8 mouse cellular contexts compared by ENCODE assay signal in the genomic region with DNA sequence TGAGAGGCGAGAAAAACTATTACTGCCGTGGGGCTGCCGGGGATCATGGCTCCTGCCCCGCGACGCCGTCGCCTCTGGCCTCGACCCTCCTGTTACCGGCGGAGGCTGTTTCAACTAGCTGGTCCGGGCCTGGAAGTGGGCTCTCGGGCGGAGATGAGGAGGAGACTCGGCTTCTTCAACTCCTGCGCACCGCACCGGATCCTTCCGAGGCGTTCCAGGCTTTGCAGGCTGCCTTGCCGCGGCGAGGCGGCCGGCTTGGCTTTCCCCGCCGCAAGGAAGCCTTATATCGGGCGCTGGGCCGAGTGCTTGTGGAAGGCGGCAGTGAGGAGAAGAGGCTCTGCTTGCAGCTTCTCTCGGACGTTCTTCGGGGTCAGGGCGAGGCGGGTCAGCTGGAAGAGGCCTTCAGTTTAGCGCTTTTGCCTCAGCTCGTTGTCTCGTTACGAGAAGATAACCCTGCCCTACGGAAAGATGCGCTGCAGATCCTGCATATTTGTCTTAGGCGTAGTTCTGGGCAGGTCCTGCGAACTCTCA. TPM values are rescaled to one million over a fixed set of nuclear protein-coding genes. Genes with fewer than 3 reads are reported as not detected.
DNase-seq lines count a peak whose midpoint lies in the region; ATAC-seq and TF ChIP-seq lines count a peak whose summit lies in the region.

No protein-coding gene starts in this region.

- peak overlapping the region; percentile 30 for H3K27ac ChIP-seq in liver, adult 2 months (replicated peaks; ENCODE audit: insufficient read depth, low read depth, low read length)
- peak overlapping the region; percentile 88 for H3K27ac ChIP-seq in midbrain, postnatal 0 days (ENCODE audit: low read depth, low read length)
- peak overlapping the region; percentile 93 for H3K27ac ChIP-seq in stomach, embryonic 16.5 days (ENCODE audit: low read length)

- H3K27me3 ChIP-seq in liver, adult 2 months (ENCODE audit: control insufficient read depth, insufficient read depth, low read length), result no peaks in the 10 kb centered on the region
- H3K27me3 ChIP-seq in midbrain, postnatal 0 days (ENCODE audit: insufficient read depth, low read length), result no peaks in the 10 kb centered on the region
- H3K27me3 ChIP-seq in stomach, embryonic 16.5 days (ENCODE audit: control insufficient read depth, insufficient read depth, low read length), result no peaks in the 10 kb centered on the region

- H3K4me2 ChIP-seq in midbrain, postnatal 0 days (ENCODE audit: low read depth, low read length, poor library complexity, severe bottlenecking), result peak overlapping the region; percentile 95
- peak overlapping the region; percentile 99 for H3K4me2 ChIP-seq in stomach, embryonic 16.5 days (ENCODE audit: low read depth, low read length)

- under 1% methylated on average over 44 of the region's 44 CpGs for WGBS in liver, adult 2 months
- WGBS in midbrain, postnatal 0 days, result under 1% methylated on average over 44 of the region's 44 CpGs
- under 1% methylated on average over 44 of the region's 44 CpGs for WGBS in stomach, embryonic 16.5 days

- peaks cover 8% of the 10 kb centered on the region for H3K4me1 ChIP-seq in liver, adult 2 months (ENCODE audit: control insufficient read depth, insufficient read depth, low read length)
- peaks cover 23% of the 10 kb centered on the region for H3K4me1 ChIP-seq in midbrain, postnatal 0 days (ENCODE audit: insufficient read depth, low read length)
- peaks cover 24% of the 10 kb centered on the region for H3K4me1 ChIP-seq in stomach, embryonic 16.5 days (ENCODE audit: control insufficient read depth, insufficient read depth, low read length)

- peak; percentile 21 for ATAC-seq in granulocyte monocyte progenitor cell, adult 5-6 weeks (replicated peaks; ENCODE audit: poor library complexity, severe bottlenecking)
- peak; percentile 55 for ATAC-seq in midbrain, postnatal 0 days (ENCODE audit: low FRiP score)
- ATAC-seq in stomach, embryonic 16.5 days (ENCODE audit: insufficient read depth, low FRiP score), result 0 out of 2 replicates have a peak, but pooled peaks have one; percentile 2

- DNase-seq in left cerebral cortex, adult 18-20 months (ENCODE audit: low spot score in 2 of 2), result peak; percentile 36 to 40
- DNase-seq in left cerebral cortex, adult 11 months (ENCODE audit: low spot score), result no peak
- peak; percentile 54 for DNase-seq in embryo, embryonic 9.5 days (ENCODE audit: extremely low spot score)
- DNase-seq in kidney, adult 8-10 months, result peak; percentile 13 to 31
- DNase-seq in liver, adult 2 months (ENCODE audit: extremely low read depth, low read depth, low spot score), result peak; percentile 38
- DNase-seq in midbrain, postnatal 0 days (ENCODE audit: low spot score), result peak; percentile 47

- no peak for TF ChIP-seq CTCF in liver, adult 2 months (IDR thresholded peaks at IDR 0.05; ENCODE audit: low read depth, low read length)
- no peak for TF ChIP-seq CTCF in midbrain, postnatal 0 days (IDR thresholded peaks at IDR 0.05)

- peak overlapping the region; percentile 81 for H3K4me3 ChIP-seq in liver, adult 2 months (ENCODE audit: insufficient read depth, low read depth, low read length)
- peak overlapping the region; percentile 69 for H3K4me3 ChIP-seq in midbrain, postnatal 0 days (ENCODE audit: low read depth, low read length)
- peak overlapping the region; percentile 98 for H3K4me3 ChIP-seq in stomach, embryonic 16.5 days (replicated peaks; ENCODE audit: low read length)

- no peak for TF ChIP-seq POLR2A in liver, adult 2 months (IDR thresholded peaks at IDR 0.05; ENCODE audit: extremely low read depth, insufficient read depth, low read length)

- H3K79me2 ChIP-seq in liver, adult 2 months (ENCODE audit: control insufficient read depth, insufficient read depth, low read length), result no peaks in the 10 kb centered on the region; the same call in 1 of the 2 replicates

- H3K36me3 ChIP-seq in liver, adult 2 months (ENCODE audit: control insufficient read depth, insufficient read depth, low read length), result peaks cover 2% of the 10 kb centered on the region; the same call in 1 of the 2 replicates
- H3K36me3 ChIP-seq in midbrain, postnatal 0 days (ENCODE audit: insufficient read depth, low read length), result no peaks in the 10 kb centered on the region
- no peaks in the 10 kb centered on the region for H3K36me3 ChIP-seq in stomach, embryonic 16.5 days (ENCODE audit: control insufficient read depth, insufficient read depth, low read length)

- H3K9ac ChIP-seq in liver, adult 2 months (ENCODE audit: low read depth, low read length), result peak overlapping the region; percentile 84
- peak overlapping the region; percentile 77 for H3K9ac ChIP-seq in midbrain, postnatal 0 days (replicated peaks; ENCODE audit: low read length, poor library complexity, severe bottlenecking)
- H3K9ac ChIP-seq in stomach, embryonic 16.5 days (ENCODE audit: low read length), result peak overlapping the region; percentile 94

- H3K9me3 ChIP-seq in midbrain, postnatal 0 days (ENCODE audit: low read length), result no peaks in the 10 kb centered on the region
- no peaks in the 10 kb centered on the region for H3K9me3 ChIP-seq in stomach, embryonic 16.5 days (replicated peaks; ENCODE audit: control insufficient read depth, low read length)

RNA-seq across cellular contexts. Expression of gene Togaram1, which starts 0.6 kb away (rescaled TPM):
- 10 to 100 TPM; 54.3 to 57.4 TPM for total RNA-seq in left cerebral cortex, adult 18-20 months (2021)
- 24.3 and 29.4 TPM in 2 replicates for total RNA-seq in granulocyte monocyte progenitor cell, adult 5-6 weeks (2014; fragmentation: Nextera tagmentation)
- 29.2 and 64.3 TPM in 2 replicates for total RNA-seq in granulocyte monocyte progenitor cell, adult 5-6 weeks (2017)
- 14.4 and 14.6 TPM in 2 replicates for total RNA-seq in liver, adult 2 months (2014; rRNA removed)
- polyA plus RNA-seq in liver, adult 2 months (2012; rRNA removed), result 2.0 and 2.2 TPM in 2 replicates
- 27.1 and 34.1 TPM in 2 replicates for total RNA-seq in midbrain, postnatal 0 days (2014; rRNA removed)
- polyA plus RNA-seq in midbrain, postnatal 0 days (2015; fragmentation: Nextera tagmentation; extraction: Ambion mirVana), result 14.6 and 16.1 TPM in 2 replicates
- polyA plus RNA-seq in stomach, embryonic 16.5 days (2015; fragmentation: Nextera tagmentation; extraction: Ambion mirVana), result 27.3 and 31.9 TPM in 2 replicates

RNA-seq across cellular contexts. Expression of gene Klhl28, which starts 0.8 kb away (rescaled TPM):
- 10 to 100 TPM; 24.5 to 26.6 TPM for total RNA-seq in left cerebral cortex, adult 18-20 months (2021)
- 7.1 and 9.4 TPM in 2 replicates for total RNA-seq in granulocyte monocyte progenitor cell, adult 5-6 weeks (2014; fragmentation: Nextera tagmentation)
- total RNA-seq in granulocyte monocyte progenitor cell, adult 5-6 weeks (2017), result 9.0 and 10.0 TPM in 2 replicates
- 5.8 and 6.2 TPM in 2 replicates for total RNA-seq in liver, adult 2 months (2014; rRNA removed)
- 0.81 and 1.6 TPM in 2 replicates for polyA plus RNA-seq in liver, adult 2 months (2012; rRNA removed)
- 21.3 and 25.4 TPM in 2 replicates for total RNA-seq in midbrain, postnatal 0 days (2014; rRNA removed)
- 22.6 and 23.4 TPM in 2 replicates for polyA plus RNA-seq in midbrain, postnatal 0 days (2015; fragmentation: Nextera tagmentation; extraction: Ambion mirVana)
- 10.3 and 11.5 TPM in 2 replicates for polyA plus RNA-seq in stomach, embryonic 16.5 days (2015; fragmentation: Nextera tagmentation; extraction: Ambion mirVana)

RNA-seq across cellular contexts. Expression of gene Gm527, which starts 48.5 kb away (rescaled TPM):
- 10 to 100 TPM; 17.3 to 18.6 TPM for total RNA-seq in left cerebral cortex, adult 18-20 months (2021)
- not detected in 2 replicates for total RNA-seq in granulocyte monocyte progenitor cell, adult 5-6 weeks (2014; fragmentation: Nextera tagmentation)
- total RNA-seq in granulocyte monocyte progenitor cell, adult 5-6 weeks (2017), result 0.73 and 3.9 TPM in 2 replicates
- 1.3 and 1.7 TPM in 2 replicates for total RNA-seq in liver, adult 2 months (2014; rRNA removed)
- polyA plus RNA-seq in liver, adult 2 months (2012; rRNA removed), result 0.27 and 0.34 TPM in 2 replicates
- total RNA-seq in midbrain, postnatal 0 days (2014; rRNA removed), result 16.2 and 17.7 TPM in 2 replicates
- polyA plus RNA-seq in midbrain, postnatal 0 days (2015; fragmentation: Nextera tagmentation; extraction: Ambion mirVana), result 2.0 and 2.4 TPM in 2 replicates
- polyA plus RNA-seq in stomach, embryonic 16.5 days (2015; fragmentation: Nextera tagmentation; extraction: Ambion mirVana), result 0.93 and 1.3 TPM in 2 replicates

Comparison
In these comparisons a context has a peak if more than half of its experiments do, and no peak if none do; other contexts are left out.
1. ATAC-seq: peak in every context shown above with its lines; median percentile 55 in midbrain, postnatal 0 days; 21 in granulocyte monocyte progenitor cell, adult 5-6 weeks; 2 in stomach, embryonic 16.5 days.
2. H3K27ac ChIP-seq: peak in every context shown above with its lines; median percentile 93 in stomach, embryonic 16.5 days; 88 in midbrain, postnatal 0 days; 30 in liver, adult 2 months.